Mouse (Mus musculus): ENCODE measurements around the gene Ppp4r3a. TPM values are rescaled to one million over a fixed set of nuclear protein-coding genes. Genes with fewer than 3 reads are reported as not detected.

The Ppp4r3a gene
- polyA plus RNA-seq, 1 experiment: 10.4 TPM

GRCm38 (mm10) chr12:101007968-101008481, 75.5 kb downstream of the Ppp4r3a start:
- TF ChIP-seq CTCF (IDR thresholded peaks at IDR 0.05; ENCODE audit: insufficient read depth, low read length) (no peak), POLR2A (IDR thresholded peaks at IDR 0.05; ENCODE audit: borderline replicate concordance, extremely low read depth, low read depth, low read length) (no peak)
- 49% methylated on average over 10 of the region's 10 CpGs for WGBS
- no peak for DNase-seq
- H3K4me3 ChIP-seq (replicated peaks; ENCODE audit: extremely low read depth, low read depth, low read length): no peak overlapping the region
- H3K4me1 ChIP-seq (ENCODE audit: control insufficient read depth, insufficient read depth, low read length): peaks cover 15% of the 10 kb centered on the region

- Histone ChIP-seq H3K4me3 (replicated peaks; ENCODE audit: extremely low read depth, low read depth, low read length) (no peak overlapping the region), H3K4me1 (ENCODE audit: control insufficient read depth, insufficient read depth, low read length) (peaks cover 13% of the 10 kb centered on the region)
- DNase-seq: no peak
- no peak for TF ChIP-seq POLR2A (IDR thresholded peaks at IDR 0.05; ENCODE audit: borderline replicate concordance, extremely low read depth, low read depth, low read length)
- TF ChIP-seq CTCF (IDR thresholded peaks at IDR 0.05; ENCODE audit: insufficient read depth, low read length): no peak
- WGBS: 56% methylated on average over 9 of the region's 9 CpGs
Measured at GRCm38 (mm10) chr12:101007427-101007826, 76.1 kb downstream of the Ppp4r3a start.

DNA sequence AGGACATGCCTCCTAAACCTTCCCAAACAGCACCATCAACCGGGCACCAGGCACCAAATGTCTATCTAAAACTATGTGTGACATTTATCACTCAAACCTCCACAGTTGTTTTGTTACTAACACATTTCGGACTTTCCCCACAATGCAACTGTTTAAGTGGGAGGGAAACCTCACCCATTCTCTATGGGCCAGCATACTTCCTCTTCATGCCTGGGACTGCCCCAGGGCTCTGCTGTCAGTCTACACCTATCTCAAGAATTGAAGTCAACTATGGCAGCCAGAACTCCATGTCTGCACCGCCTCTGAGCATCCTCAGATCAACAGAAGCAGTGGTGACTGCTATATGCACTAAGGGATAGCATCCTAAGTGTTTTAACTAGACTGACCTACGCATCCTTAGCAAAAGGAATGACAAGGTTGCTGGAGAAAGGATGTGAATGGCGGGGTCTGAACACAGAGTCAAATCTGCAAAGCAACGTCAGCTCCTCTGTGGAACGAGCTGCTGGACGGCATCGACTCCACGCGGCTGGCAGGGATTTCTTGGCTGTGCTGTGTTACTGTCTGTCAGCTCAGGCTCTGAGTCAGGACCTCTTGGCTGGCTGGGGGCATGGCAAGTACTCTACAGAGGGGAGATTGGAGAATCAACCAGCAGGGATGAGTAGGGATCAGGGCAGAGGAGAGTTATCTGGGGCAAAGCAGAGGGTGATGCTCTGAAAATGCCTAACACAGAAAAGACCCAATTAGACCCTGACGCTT, 77.7 kb downstream of the Ppp4r3a start:
- peaks cover 14% of the 10 kb centered on the region for H3K4me1 ChIP-seq (ENCODE audit: control insufficient read depth, insufficient read depth, low read length)
- TF ChIP-seq POLR2A (IDR thresholded peaks at IDR 0.05; ENCODE audit: borderline replicate concordance, extremely low read depth, low read depth, low read length) (no peak), CTCF (IDR thresholded peaks at IDR 0.05; ENCODE audit: insufficient read depth, low read length) (no peak)
- no peak overlapping the region for H3K4me3 ChIP-seq (replicated peaks; ENCODE audit: extremely low read depth, low read depth, low read length)
- WGBS: 82% methylated on average over 12 of the region's 12 CpGs
- no peak for DNase-seq

GRCm38 (mm10) chr12:101004982-101005381, 78.5 kb downstream of the Ppp4r3a start:
- no peak for TF ChIP-seq POLR2A (IDR thresholded peaks at IDR 0.05; ENCODE audit: borderline replicate concordance, extremely low read depth, low read depth, low read length)
- TF ChIP-seq CTCF (IDR thresholded peaks at IDR 0.05; ENCODE audit: insufficient read depth, low read length): no peak
- no peak overlapping the region for H3K4me3 ChIP-seq (replicated peaks; ENCODE audit: extremely low read depth, low read depth, low read length)
- peaks cover 7% of the 10 kb centered on the region for H3K4me1 ChIP-seq (ENCODE audit: control insufficient read depth, insufficient read depth, low read length)
- WGBS: 92% methylated on average over 5 of the region's 5 CpGs
- no peak for DNase-seq

DNA sequence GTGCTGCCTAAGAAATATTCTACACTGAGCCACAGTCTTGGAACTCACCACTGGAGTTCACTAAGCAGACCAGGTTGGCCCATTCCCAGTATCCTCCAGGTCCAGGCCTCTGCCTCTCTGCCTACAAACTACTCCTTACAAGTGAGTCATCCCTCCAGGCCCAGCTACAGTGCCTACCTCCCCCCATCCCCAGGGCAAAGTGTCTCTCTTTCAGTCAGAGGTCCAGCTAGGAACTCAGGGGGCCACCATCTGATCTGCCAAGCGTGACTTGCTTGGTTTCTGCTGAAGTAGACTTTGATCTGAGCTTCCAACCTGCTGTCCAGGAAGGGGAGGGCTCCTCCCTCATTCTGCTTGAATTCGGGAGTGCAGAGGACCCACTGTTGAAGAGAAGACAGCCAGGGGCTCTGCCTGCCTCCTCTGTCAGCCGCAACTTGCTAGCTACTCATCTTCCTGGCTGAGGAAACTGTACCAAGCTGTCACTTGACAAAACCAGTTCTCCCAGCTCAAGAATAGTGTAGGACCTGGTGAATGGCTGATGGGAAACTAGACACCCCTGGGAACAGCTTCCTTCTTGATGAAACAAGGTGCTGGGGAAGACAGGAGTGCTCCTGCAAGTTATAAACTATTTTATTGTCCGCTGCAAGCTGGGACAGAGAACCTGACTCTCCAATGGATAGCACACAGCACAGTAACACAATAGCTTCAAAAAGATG, 80.5 kb downstream of the Ppp4r3a start:
- TF ChIP-seq CTCF (IDR thresholded peaks at IDR 0.05; ENCODE audit: insufficient read depth, low read length) (no peak), POLR2A (IDR thresholded peaks at IDR 0.05; ENCODE audit: borderline replicate concordance, extremely low read depth, low read depth, low read length) (no peak)
- DNase-seq: no peak
- H3K4me3 ChIP-seq (replicated peaks; ENCODE audit: extremely low read depth, low read depth, low read length): no peak overlapping the region
- 64% methylated on average over 4 of the region's 4 CpGs for WGBS
- peaks cover 16% of the 10 kb centered on the region for H3K4me1 ChIP-seq (ENCODE audit: control insufficient read depth, insufficient read depth, low read length)

DNA sequence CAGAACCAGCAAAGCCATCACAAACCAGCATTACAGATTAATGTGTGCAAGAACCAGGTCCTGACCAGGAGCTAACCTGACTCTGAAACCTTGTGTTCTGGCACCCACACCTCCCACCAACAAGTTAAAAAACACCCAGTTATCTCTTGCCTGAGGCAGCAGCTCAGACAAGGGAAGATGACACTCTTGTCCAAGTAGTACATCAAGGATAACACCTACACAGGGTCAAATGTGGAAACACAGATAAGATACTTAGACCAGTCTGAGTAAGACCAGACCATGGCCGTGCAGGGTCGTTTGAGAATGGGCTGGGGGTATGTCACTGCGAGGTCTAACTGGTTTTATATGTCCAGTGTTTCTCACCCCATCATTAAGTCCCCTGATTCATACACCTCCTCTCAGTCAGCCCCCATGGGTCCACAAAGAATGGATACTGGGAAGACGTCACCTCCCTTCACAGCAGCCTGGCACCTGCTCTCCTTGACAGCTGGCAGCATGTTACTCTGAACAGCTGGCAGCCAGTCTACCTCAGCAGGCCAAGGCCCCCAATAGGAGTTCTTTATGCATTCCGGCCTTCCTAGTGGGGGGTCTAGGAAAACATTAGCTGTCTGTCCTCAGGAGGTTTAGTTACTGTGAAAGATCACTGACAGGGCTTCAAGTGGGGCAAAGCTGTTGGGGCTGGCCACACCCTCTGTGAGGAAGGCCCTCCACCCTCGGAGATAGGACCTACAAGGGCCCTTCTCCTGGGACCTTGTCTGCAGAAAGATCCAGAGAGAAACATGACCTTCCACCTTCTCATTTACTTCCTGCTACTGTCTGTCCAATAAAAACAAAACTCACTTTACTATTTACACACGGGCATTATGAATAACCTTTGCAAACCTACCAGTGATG, 84.2 kb downstream of the Ppp4r3a start:
- Histone ChIP-seq H3K4me1 (ENCODE audit: control insufficient read depth, insufficient read depth, low read length) (peaks cover 26% of the 10 kb centered on the region), H3K4me3 (replicated peaks; ENCODE audit: extremely low read depth, low read depth, low read length) (no peak overlapping the region)
- DNase-seq: no peak
- WGBS: 58% methylated on average over 7 of the region's 7 CpGs
- no peak for TF ChIP-seq CTCF (IDR thresholded peaks at IDR 0.05; ENCODE audit: insufficient read depth, low read length)
- TF ChIP-seq POLR2A (IDR thresholded peaks at IDR 0.05; ENCODE audit: borderline replicate concordance, extremely low read depth, low read depth, low read length): no peak

- peaks cover 26% of the 10 kb centered on the region for H3K4me1 ChIP-seq (ENCODE audit: control insufficient read depth, insufficient read depth, low read length)
- no peak for DNase-seq
- H3K4me3 ChIP-seq (replicated peaks; ENCODE audit: extremely low read depth, low read depth, low read length): no peak overlapping the region
- 20% methylated on average over 8 of the region's 8 CpGs for WGBS
- TF ChIP-seq CTCF (IDR thresholded peaks at IDR 0.05; ENCODE audit: insufficient read depth, low read length): no peak
- TF ChIP-seq POLR2A (IDR thresholded peaks at IDR 0.05; ENCODE audit: borderline replicate concordance, extremely low read depth, low read depth, low read length): no peak
Measured at GRCm38 (mm10) chr12:100998564-100998962, 84.9 kb downstream of the Ppp4r3a start.

- no peak overlapping the region for H3K4me3 ChIP-seq (replicated peaks; ENCODE audit: extremely low read depth, low read depth, low read length)
- 35% methylated on average over 10 of the region's 10 CpGs for WGBS
- TF ChIP-seq POLR2A (IDR thresholded peaks at IDR 0.05; ENCODE audit: borderline replicate concordance, extremely low read depth, low read depth, low read length) (no peak), CTCF (IDR thresholded peaks at IDR 0.05; ENCODE audit: insufficient read depth, low read length) (no peak)
- H3K4me1 ChIP-seq (ENCODE audit: control insufficient read depth, insufficient read depth, low read length): peaks cover 23% of the 10 kb centered on the region
- no peak for DNase-seq
Measured at GRCm38 (mm10) chr12:100997830-100998563, 85.5 kb downstream of the Ppp4r3a start.
